Mouse (Mus musculus): ENCODE measurements around the gene Phlpp1. TPM values are rescaled to one million over a fixed set of nuclear protein-coding genes. Genes with fewer than 3 reads are reported as not detected.

Gene Phlpp1
- polyA plus RNA-seq, 1 experiment from 2014 or later, result 4.5 TPM

DNA sequence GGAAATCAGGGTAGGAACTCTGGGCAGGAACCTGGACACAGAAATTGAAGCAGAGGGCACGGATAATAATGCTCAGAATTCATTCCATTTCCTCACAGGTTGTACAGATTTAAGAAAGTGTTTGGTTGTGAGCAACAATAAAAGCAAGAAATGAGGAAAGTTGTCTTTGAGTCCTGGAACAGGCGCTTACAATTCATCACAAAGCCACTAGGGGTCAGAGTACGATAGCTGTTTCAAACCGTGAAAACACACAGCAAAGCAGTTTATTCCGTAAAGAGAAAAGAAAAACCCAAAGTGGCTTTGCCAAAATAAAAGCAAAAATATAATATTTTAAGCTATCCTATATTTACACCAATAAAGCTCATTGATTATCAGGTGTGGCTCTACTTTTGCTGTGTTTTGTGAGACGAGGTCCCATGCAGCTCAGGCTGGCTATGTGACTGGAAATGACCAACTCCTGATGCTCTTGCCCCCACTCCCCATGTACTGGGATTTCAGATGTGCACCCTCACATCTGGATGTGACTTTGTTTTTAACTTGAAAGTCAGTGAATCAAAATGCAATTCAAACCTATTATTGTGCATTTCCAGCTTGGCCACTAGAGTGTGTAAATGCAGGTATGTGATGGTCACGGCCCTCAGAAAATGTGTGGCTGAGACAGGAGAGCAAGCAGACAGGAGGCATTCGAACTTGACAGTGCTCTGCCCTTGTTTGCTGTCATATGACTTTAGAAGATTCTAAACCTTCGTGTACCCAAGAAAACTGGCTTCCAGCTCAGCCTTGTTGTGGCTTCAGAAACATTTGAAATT lies 253.8 kb downstream of the Phlpp1 start:
- H3K4me1 ChIP-seq (ENCODE audit: control insufficient read depth, insufficient read depth, low read length), result no peaks in the 10 kb centered on the region
- H3K9me3 ChIP-seq (replicated peaks; ENCODE audit: control insufficient read depth, low read length), result no peaks in the 10 kb centered on the region
- H3K27me3 ChIP-seq (ENCODE audit: control insufficient read depth, insufficient read depth, low read length), result no peaks in the 10 kb centered on the region
- H3K4me3 ChIP-seq (ENCODE audit: low read depth, low read length), result no peak overlapping the region
- 37% methylated on average over 9 of the region's 9 CpGs for WGBS (ENCODE audit: insufficient replicate concordance)
- H3K36me3 ChIP-seq (ENCODE audit: control insufficient read depth, insufficient read depth, low read length), result no peaks in the 10 kb centered on the region
- H3K4me2 ChIP-seq, result no peak overlapping the region
- no peak overlapping the region for H3K9ac ChIP-seq (ENCODE audit: low read depth, low read length)
- no peak overlapping the region for H3K27ac ChIP-seq (ENCODE audit: low read depth, low read length)
- no peak for ATAC-seq (replicated peaks; ENCODE audit: insufficient number of reproducible peaks, low FRiP score, low TSS enrichment)

DNA sequence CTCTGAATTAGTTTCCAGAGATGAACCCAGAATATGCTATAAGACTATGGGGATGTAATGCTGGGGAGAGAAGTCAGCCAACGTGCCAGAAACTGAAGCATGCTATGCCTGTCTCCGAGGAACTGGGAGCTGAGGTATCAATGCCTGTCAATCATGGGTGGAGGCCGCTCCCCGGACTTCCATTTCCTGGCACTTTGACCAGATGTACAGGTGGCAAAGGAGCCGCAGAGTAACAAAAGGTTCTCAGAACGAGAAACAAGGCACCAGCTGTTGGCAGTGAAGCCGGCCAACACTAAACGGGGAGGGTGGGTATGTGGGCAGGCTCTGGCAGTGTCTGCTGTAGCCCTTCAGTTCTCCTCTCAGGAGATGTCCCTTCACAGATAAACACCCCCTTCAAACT lies 256.6 kb downstream of the Phlpp1 start:
- Histone ChIP-seq H3K9me3 (replicated peaks; ENCODE audit: control insufficient read depth, low read length) (no peaks in the 10 kb centered on the region), H3K4me1 (ENCODE audit: control insufficient read depth, insufficient read depth, low read length) (no peaks in the 10 kb centered on the region), H3K36me3 (ENCODE audit: control insufficient read depth, insufficient read depth, low read length) (no peaks in the 10 kb centered on the region), H3K27me3 (ENCODE audit: control insufficient read depth, insufficient read depth, low read length) (no peaks in the 10 kb centered on the region), H3K27ac (ENCODE audit: low read depth, low read length) (no peak overlapping the region), H3K4me2 (no peak overlapping the region), H3K4me3 (ENCODE audit: low read depth, low read length) (no peak overlapping the region), H3K9ac (ENCODE audit: low read depth, low read length) (no peak overlapping the region)
- no peak for ATAC-seq (replicated peaks; ENCODE audit: insufficient number of reproducible peaks, low FRiP score, low TSS enrichment)
- 65% methylated on average over 8 of the region's 8 CpGs for WGBS (ENCODE audit: insufficient replicate concordance)

GRCm38 (mm10) chr1:106428580-106428979 lies 257.0 kb downstream of the Phlpp1 start:
- ATAC-seq (replicated peaks; ENCODE audit: insufficient number of reproducible peaks, low FRiP score, low TSS enrichment), result no peak
- H3K9me3 ChIP-seq (replicated peaks; ENCODE audit: control insufficient read depth, low read length), result no peaks in the 10 kb centered on the region
- no peak overlapping the region for H3K27ac ChIP-seq (ENCODE audit: low read depth, low read length)
- 75% methylated on average over 4 of the region's 4 CpGs for WGBS (ENCODE audit: insufficient replicate concordance)
- H3K9ac ChIP-seq (ENCODE audit: low read depth, low read length), result no peak overlapping the region
- H3K4me1 ChIP-seq (ENCODE audit: control insufficient read depth, insufficient read depth, low read length), result no peaks in the 10 kb centered on the region
- H3K4me2 ChIP-seq, result no peak overlapping the region
- H3K36me3 ChIP-seq (ENCODE audit: control insufficient read depth, insufficient read depth, low read length), result no peaks in the 10 kb centered on the region
- H3K4me3 ChIP-seq (ENCODE audit: low read depth, low read length), result no peak overlapping the region
- no peaks in the 10 kb centered on the region for H3K27me3 ChIP-seq (ENCODE audit: control insufficient read depth, insufficient read depth, low read length)

- no peak for ATAC-seq (replicated peaks; ENCODE audit: insufficient number of reproducible peaks, low FRiP score, low TSS enrichment)
- Histone ChIP-seq H3K4me2 (no peak overlapping the region), H3K9me3 (replicated peaks; ENCODE audit: control insufficient read depth, low read length) (no peaks in the 10 kb centered on the region), H3K9ac (ENCODE audit: low read depth, low read length) (no peak overlapping the region), H3K4me1 (ENCODE audit: control insufficient read depth, insufficient read depth, low read length) (no peaks in the 10 kb centered on the region), H3K4me3 (ENCODE audit: low read depth, low read length) (no peak overlapping the region), H3K27ac (ENCODE audit: low read depth, low read length) (no peak overlapping the region), H3K27me3 (ENCODE audit: control insufficient read depth, insufficient read depth, low read length) (no peaks in the 10 kb centered on the region), H3K36me3 (ENCODE audit: control insufficient read depth, insufficient read depth, low read length) (no peaks in the 10 kb centered on the region)
- 59% methylated on average over 2 of the region's 2 CpGs for WGBS (ENCODE audit: insufficient replicate concordance)
These were observed 262.0 kb downstream of the Phlpp1 start for GRCm38 (mm10) chr1:106433580-106433979.

Other genes starting within 250 kb of the Phlpp1 start
- gene Zcchc2, start 181.3 kb upstream of the Phlpp1 start, polyA plus RNA-seq (2014; fragmentation: Nextera tagmentation; extraction: Ambion mirVana), result 2.4 and 2.7 TPM in 2 replicates